Mouse (Mus musculus) embryonic facial prominence, embryonic 15.5 days (tissue): Measurements from ENCODE around the gene Ccr3. TPM values are rescaled to one million over a fixed set of nuclear protein-coding genes. Genes with fewer than 3 reads are reported as not detected.

ENCODE experiments used
- ATAC-seq: fragments of 200-750 bp; cut with Nextera tagmentation; 2 replicates; pipeline ENCODE4 v1.8.0; 2017; ENCODE audit warnings: low read depth, moderate TSS enrichment; ENCODE audit not compliant: insufficient number of reproducible peaks, low FRiP score, low TSS enrichment
- H3K27ac ChIP-seq: fragments of 300-500 bp; sonication (generic); replicated peaks from 2 replicates; pipeline ENCODE4 v1.5.1; 2015; ENCODE audit warnings: mild to moderate bottlenecking, inconsistent platforms
- H3K27me3 ChIP-seq: fragments of 300-500 bp; sonication (generic); 2 replicates; pipeline ENCODE4 v1.6.1; 2015; ENCODE audit warnings: inconsistent platforms
- H3K36me3 ChIP-seq: fragments of 300-500 bp; sonication (generic); 2 replicates; pipeline ENCODE4 v1.6.1; 2015; ENCODE audit warnings: mild to moderate bottlenecking, inconsistent platforms
- H3K4me1 ChIP-seq: fragments of 300-500 bp; sonication (generic); 2 replicates; pipeline ENCODE4 v1.6.1; 2015; ENCODE audit warnings: inconsistent platforms
- H3K4me2 ChIP-seq: fragments of 300-500 bp; sonication (generic); replicated peaks from 2 replicates; pipeline ENCODE4 v1.6.1; 2015; ENCODE audit warnings: mild to moderate bottlenecking, inconsistent platforms
- H3K4me3 ChIP-seq: fragments of 300-500 bp; sonication (generic); replicated peaks from 2 replicates; pipeline ENCODE4 v1.5.1; 2015; ENCODE audit warnings: mild to moderate bottlenecking, inconsistent platforms
- H3K9ac ChIP-seq: fragments of 300-500 bp; sonication (generic); 2 replicates; pipeline ENCODE4 v1.6.1; 2015; ENCODE audit warnings: inconsistent platforms
- H3K9me3 ChIP-seq: fragments of 300-500 bp; sonication (generic); replicated peaks from 2 replicates; pipeline ENCODE4 v1.6.1; 2016; ENCODE audit warnings: inconsistent platforms
- WGBS: fragments of 180-500 bp; shearing (Covaris S2); methylation state at CpG from one replicate; pipeline ENCODE4 v1.1.7; 2015; 5-methylcytosine and 5-hydroxymethylcytosine counted together
- polyA plus RNA-seq: library from polyadenylated mRNA; unstranded; fragments of >200 nt; fragmentation: Nextera tagmentation; extraction: Ambion mirVana; gene quantifications from 2 replicates; pipeline ENCODE4 v1.2.1, GENCODE M21; 2015

The Ccr3 gene
- polyA plus RNA-seq, 1 experiment from 2014 or later, result 0.11 TPM

- H3K4me1 ChIP-seq, result no peaks in the 10 kb centered on the region
- no peak for ATAC-seq
- no peaks in the 10 kb centered on the region for H3K36me3 ChIP-seq
- H3K9ac ChIP-seq, result no peak overlapping the region
- H3K27me3 ChIP-seq, result no peaks in the 10 kb centered on the region
- H3K4me3 ChIP-seq, result no peak overlapping the region
- H3K27ac ChIP-seq, result no peak overlapping the region
- no peaks in the 10 kb centered on the region for H3K9me3 ChIP-seq
- H3K4me2 ChIP-seq, result no peak overlapping the region
- 59% methylated on average over 3 of the region's 3 CpGs for WGBS
These were observed 24.1 kb upstream of the Ccr3 start for GRCm38 (mm10) chr9:123997719-123998118.

- 78% methylated on average over 2 of the region's 2 CpGs for WGBS
- Histone ChIP-seq H3K4me2 (no peak overlapping the region), H3K27ac (no peak overlapping the region), H3K4me3 (no peak overlapping the region), H3K4me1 (no peaks in the 10 kb centered on the region), H3K36me3 (no peaks in the 10 kb centered on the region), H3K27me3 (no peaks in the 10 kb centered on the region), H3K9me3 (no peaks in the 10 kb centered on the region), H3K9ac (no peak overlapping the region)
- ATAC-seq, result no peak
These were observed 22.0 kb upstream of the Ccr3 start for GRCm38 (mm10) chr9:123999784-124000183.

GRCm38 (mm10) chr9:124012691-124013090 lies 9.1 kb upstream of the Ccr3 start:
- no peaks in the 10 kb centered on the region for H3K4me1 ChIP-seq
- no peak overlapping the region for H3K9ac ChIP-seq
- H3K27me3 ChIP-seq, result no peaks in the 10 kb centered on the region
- no peaks in the 10 kb centered on the region for H3K36me3 ChIP-seq
- H3K27ac ChIP-seq, result no peak overlapping the region
- no peak for ATAC-seq
- no peak overlapping the region for H3K4me3 ChIP-seq
- WGBS, result 83% methylated on average over 2 of the region's 2 CpGs
- no peaks in the 10 kb centered on the region for H3K9me3 ChIP-seq
- H3K4me2 ChIP-seq, result no peak overlapping the region

GRCm38 (mm10) chr9:124013270-124013669 lies 8.5 kb upstream of the Ccr3 start:
- no peaks in the 10 kb centered on the region for H3K4me1 ChIP-seq
- no peak for ATAC-seq
- H3K4me3 ChIP-seq, result no peak overlapping the region
- H3K27me3 ChIP-seq, result no peaks in the 10 kb centered on the region
- no peaks in the 10 kb centered on the region for H3K9me3 ChIP-seq
- no peak overlapping the region for H3K27ac ChIP-seq
- 76% methylated on average over 3 of the region's 3 CpGs for WGBS
- no peak overlapping the region for H3K4me2 ChIP-seq
- no peak overlapping the region for H3K9ac ChIP-seq
- no peaks in the 10 kb centered on the region for H3K36me3 ChIP-seq

- H3K9me3 ChIP-seq, result no peaks in the 10 kb centered on the region
- no peak overlapping the region for H3K9ac ChIP-seq
- H3K27ac ChIP-seq, result no peak overlapping the region
- 78% methylated on average over 2 of the region's 2 CpGs for WGBS
- H3K4me3 ChIP-seq, result no peak overlapping the region
- H3K36me3 ChIP-seq, result no peaks in the 10 kb centered on the region
- H3K4me1 ChIP-seq, result no peaks in the 10 kb centered on the region
- ATAC-seq, result no peak
- no peaks in the 10 kb centered on the region for H3K27me3 ChIP-seq
- H3K4me2 ChIP-seq, result no peak overlapping the region
These were observed 6.7 kb upstream of the Ccr3 start for GRCm38 (mm10) chr9:124014985-124015652.

- Histone ChIP-seq H3K27ac (no peak overlapping the region), H3K4me3 (no peak overlapping the region), H3K9ac (no peak overlapping the region), H3K27me3 (no peaks in the 10 kb centered on the region), H3K4me2 (no peak overlapping the region), H3K9me3 (no peaks in the 10 kb centered on the region), H3K4me1 (no peaks in the 10 kb centered on the region), H3K36me3 (no peaks in the 10 kb centered on the region)
- ATAC-seq, result no peak
- WGBS, result 63% methylated on average over 2 of the region's 2 CpGs
These were observed 5.7 kb upstream of the Ccr3 start for GRCm38 (mm10) chr9:124016048-124016447.

- no peak for ATAC-seq
- WGBS, result 88% methylated on average over 3 of the region's 3 CpGs
These were observed 1.9 kb upstream of the Ccr3 start for GRCm38 (mm10) chr9:124019887-124020286.

GRCm38 (mm10) chr9:124033345-124033744 lies 11.6 kb downstream of the Ccr3 start:
- H3K9ac ChIP-seq, result no peak overlapping the region
- H3K4me1 ChIP-seq, result no peaks in the 10 kb centered on the region
- H3K9me3 ChIP-seq, result no peaks in the 10 kb centered on the region
- no peak overlapping the region for H3K27ac ChIP-seq
- 52% methylated on average over 1 of the region's 1 CpGs for WGBS
- H3K4me2 ChIP-seq, result no peak overlapping the region
- H3K36me3 ChIP-seq, result no peaks in the 10 kb centered on the region
- ATAC-seq, result no peak
- no peak overlapping the region for H3K4me3 ChIP-seq
- no peaks in the 10 kb centered on the region for H3K27me3 ChIP-seq

More at GRCm38 (mm10) chr9:124019887-124020286, 1.9 kb upstream of the Ccr3 start:
- H3K27me3 ChIP-seq, result no peaks in the 10 kb centered on the region
- H3K4me3 ChIP-seq, result no peak overlapping the region
- no peaks in the 10 kb centered on the region for H3K4me1 ChIP-seq
- no peak overlapping the region for H3K27ac ChIP-seq
- no peaks in the 10 kb centered on the region for H3K9me3 ChIP-seq
- H3K36me3 ChIP-seq, result no peaks in the 10 kb centered on the region
- no peak overlapping the region for H3K4me2 ChIP-seq
- H3K9ac ChIP-seq, result no peak overlapping the region

- Histone ChIP-seq H3K9ac (no peak overlapping the region), H3K4me1 (no peaks in the 10 kb centered on the region), H3K4me2 (no peak overlapping the region), H3K36me3 (no peaks in the 10 kb centered on the region), H3K27ac (no peak overlapping the region), H3K9me3 (no peaks in the 10 kb centered on the region), H3K4me3 (no peak overlapping the region), H3K27me3 (no peaks in the 10 kb centered on the region)
- WGBS, result 44% methylated on average over 4 of the region's 4 CpGs
- ATAC-seq, result no peak
These were observed 15.9 kb downstream of the Ccr3 start for GRCm38 (mm10) chr9:124037707-124038106.

GRCm38 (mm10) chr9:124038158-124038582 lies 16.4 kb downstream of the Ccr3 start:
- Histone ChIP-seq H3K4me2 (no peak overlapping the region), H3K4me1 (no peaks in the 10 kb centered on the region), H3K27me3 (no peaks in the 10 kb centered on the region), H3K27ac (no peak overlapping the region), H3K9me3 (no peaks in the 10 kb centered on the region), H3K4me3 (no peak overlapping the region), H3K36me3 (no peaks in the 10 kb centered on the region), H3K9ac (no peak overlapping the region)
- no peak for ATAC-seq
- 64% methylated on average over 2 of the region's 2 CpGs for WGBS

- WGBS, result 79% methylated on average over 5 of the region's 5 CpGs
- no peak for ATAC-seq
- Histone ChIP-seq H3K36me3 (no peaks in the 10 kb centered on the region), H3K4me2 (no peak overlapping the region), H3K27me3 (no peaks in the 10 kb centered on the region), H3K4me1 (no peaks in the 10 kb centered on the region), H3K4me3 (no peak overlapping the region), H3K9ac (no peak overlapping the region), H3K9me3 (no peaks in the 10 kb centered on the region), H3K27ac (no peak overlapping the region)
These were observed 17.2 kb downstream of the Ccr3 start for GRCm38 (mm10) chr9:124038949-124039348.

- Histone ChIP-seq H3K9me3 (no peaks in the 10 kb centered on the region), H3K4me2 (no peak overlapping the region), H3K27me3 (no peaks in the 10 kb centered on the region), H3K36me3 (no peaks in the 10 kb centered on the region), H3K4me1 (no peaks in the 10 kb centered on the region), H3K4me3 (no peak overlapping the region), H3K27ac (no peak overlapping the region), H3K9ac (no peak overlapping the region)
- ATAC-seq, result no peak
- WGBS, result 73% methylated on average over 3 of the region's 3 CpGs
These were observed 19.2 kb downstream of the Ccr3 start for GRCm38 (mm10) chr9:124040932-124041331.
